Mouse (Mus musculus): ENCODE results near the gene Actn1.

GRCm38 (mm10) chr12:80223511-80223910, 36.7 kb downstream of the Actn1 start:
- TF ChIP-seq CTCF (IDR thresholded peaks at IDR 0.05; ENCODE audit: low read depth), result no peak
- TF ChIP-seq EP300 (IDR thresholded peaks at IDR 0.05; ENCODE audit: low read depth), result no peak

All from liver, postnatal 0 days (tissue).